Mouse (Mus musculus): ENCODE data around the gene Cdc27.

The Cdc27 gene

DNA sequence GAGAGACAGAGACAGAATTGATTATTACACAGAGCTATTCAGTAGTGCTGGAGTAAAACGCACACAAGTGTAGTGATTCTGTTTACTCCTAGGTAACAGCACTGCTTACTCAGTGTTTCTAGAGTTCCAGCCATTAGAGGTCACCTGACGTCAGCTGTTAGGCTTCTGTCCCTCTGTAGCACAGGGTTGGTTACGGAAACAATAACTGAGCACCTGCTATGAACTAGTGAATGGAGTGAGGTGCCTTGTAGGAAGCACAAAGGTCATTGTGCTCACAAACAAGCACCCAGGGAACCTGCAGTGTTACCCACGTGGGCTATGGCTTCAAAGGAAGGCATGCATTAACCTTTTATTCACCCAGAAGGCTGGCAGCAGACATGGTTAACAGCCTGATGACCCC, 70.9 kb downstream of the Cdc27 start:
- DNase-seq: no peak

GRCm38 (mm10) chr11:104469371-104469835, 81.0 kb downstream of the Cdc27 start:
- DNase-seq: peak; percentile 94 to 95

DNA sequence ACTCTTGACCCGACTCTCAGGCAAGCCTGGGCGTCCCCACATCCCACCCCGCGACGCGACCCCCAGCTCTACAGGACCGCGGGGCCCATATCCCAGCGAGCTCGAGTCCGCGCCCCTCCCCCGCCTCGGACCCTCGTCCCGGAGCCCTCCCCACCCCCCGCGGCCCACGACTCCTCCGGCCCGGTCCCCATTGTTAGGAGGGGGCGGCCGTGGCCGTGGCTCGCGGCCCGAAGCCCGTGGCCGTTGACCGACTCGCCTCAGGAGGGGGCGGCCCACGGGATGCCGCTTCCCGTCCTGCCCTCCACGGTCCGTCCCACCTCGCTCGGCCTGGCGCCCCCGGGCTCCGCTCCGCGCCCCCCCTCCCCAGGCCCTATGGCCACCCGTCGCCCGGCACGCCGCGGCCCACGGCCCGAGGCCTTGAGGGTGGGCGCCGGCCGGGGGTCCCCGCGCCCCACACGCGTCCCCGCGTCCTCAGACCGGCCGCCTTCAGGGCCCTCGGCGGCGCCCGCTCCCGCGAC, 81.6 kb downstream of the Cdc27 start, which contains the start of gene Kansl1:
Gene Kansl1 (minus strand): TSS at position 111 of the 518 bp plus-strand sequence.
- peak; percentile 59 to 71 for DNase-seq

GRCm38 (mm10) chr11:104467698-104468097, 82.7 kb downstream of the Cdc27 start:
- no peak for DNase-seq

DNA sequence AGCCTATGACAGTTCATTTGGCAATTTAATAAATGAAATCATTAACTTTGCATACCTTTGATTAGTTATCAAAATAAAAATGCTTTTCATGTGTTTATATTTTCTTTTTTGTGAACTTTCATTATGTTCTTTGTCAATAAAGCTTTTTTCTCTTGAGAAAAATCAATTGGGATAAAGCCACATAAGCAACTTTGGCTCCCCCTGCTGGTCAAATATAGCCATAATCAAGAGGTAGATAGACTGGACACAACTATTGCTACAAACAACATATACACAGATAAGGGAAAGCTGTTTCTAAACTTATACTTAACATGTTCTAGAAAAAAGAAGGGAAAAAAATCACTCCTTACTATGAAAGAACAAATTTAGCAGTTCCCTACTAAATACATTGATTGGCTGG, 88.9 kb downstream of the Cdc27 start:
- peak; percentile 51 to 55 for DNase-seq

DNA sequence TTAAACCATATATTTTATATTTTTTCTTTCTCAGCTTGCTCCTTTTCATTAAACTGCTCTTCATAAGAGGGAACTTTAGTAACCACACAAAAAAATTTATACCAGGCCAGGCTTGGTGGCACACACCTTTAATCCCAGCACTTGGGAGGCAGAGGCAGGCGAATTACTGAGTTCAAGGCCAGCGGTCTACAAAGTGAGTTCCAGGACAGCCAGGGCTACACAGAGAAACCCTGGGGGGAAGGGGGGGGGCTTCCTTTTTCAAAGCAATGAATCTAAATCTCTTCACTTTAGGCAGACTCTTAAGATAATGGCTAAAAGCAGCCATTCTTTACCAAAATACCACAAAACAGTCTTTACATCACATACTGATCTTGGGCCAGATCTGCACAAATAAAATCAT, 90.7 kb downstream of the Cdc27 start:
- no peak for DNase-seq

GRCm38 (mm10) chr11:104458507-104458906, 91.9 kb downstream of the Cdc27 start:
- DNase-seq: no peak
